Mouse (Mus musculus): ENCODE data around the gene Mad2l2.

DNA sequence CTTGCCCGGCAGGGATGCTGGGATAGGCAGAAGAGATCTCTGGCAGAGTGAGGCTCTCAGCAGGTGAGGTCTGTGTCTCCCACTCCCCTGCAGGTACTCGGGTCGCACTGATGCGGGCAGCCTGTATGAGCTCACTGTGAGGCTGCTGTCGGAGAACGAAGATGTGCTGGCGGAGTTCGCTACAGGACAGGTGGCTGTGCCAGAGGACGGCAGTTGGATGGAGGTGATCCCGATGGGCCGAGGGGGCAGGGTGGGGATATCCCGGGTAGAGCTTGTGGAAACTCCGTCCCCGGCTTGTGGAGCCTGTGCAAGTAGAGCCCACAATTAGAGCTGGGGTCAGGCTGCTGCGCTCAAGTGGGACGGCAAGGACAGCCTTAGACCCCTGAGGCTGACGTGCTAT, 35.4 kb downstream of the Mad2l2 start:
- no peak for TF ChIP-seq CTCF (IDR thresholded peaks at IDR 0.05; ENCODE audit: insufficient read depth, low read length)
- TF ChIP-seq POLR2A (IDR thresholded peaks at IDR 0.05; ENCODE audit: borderline replicate concordance, extremely low read depth, low read depth, low read length): no peak
